Mouse (Mus musculus) lung, adult 2 months (tissue): Measurements from ENCODE around the gene Rsf1. TPM values are rescaled to one million over a fixed set of nuclear protein-coding genes. Genes with fewer than 3 reads are reported as not detected.

ENCODE experiments used
- DNase-seq: peaks from one replicate; pipeline ENCODE4 v3.0.0; 2022
- H3K4me1 ChIP-seq: fragments of 200-500 bp; 2 replicates; pipeline ENCODE4 v1.6.1; 2011; ENCODE audit warnings: low read length; ENCODE audit not compliant: control insufficient read depth, insufficient read depth
- H3K4me3 ChIP-seq: fragments of 200-500 bp; replicated peaks from 2 replicates; pipeline ENCODE3; 2011; ENCODE audit warnings: low read depth, mild to moderate bottlenecking, control low read depth, low read length; ENCODE audit errors: extremely low read depth
- CTCF ChIP-seq: fragments of 200-500 bp; IDR thresholded peaks from 2 replicates; pipeline ENCODE4 v1.5.1; 2011; ENCODE audit warnings: mild to moderate bottlenecking, low read length, control low read depth; ENCODE audit not compliant: insufficient read depth
- POLR2A ChIP-seq: fragments of 200-500 bp; IDR thresholded peaks from 2 replicates; pipeline ENCODE4 v1.6.1; 2011; ENCODE audit warnings: low read depth, mild to moderate bottlenecking, control low read depth, low read length, borderline replicate concordance; ENCODE audit errors: extremely low read depth
- WGBS: fragments of 180-500 bp; shearing (Covaris S2); methylation state at CpG from one replicate; pipeline ENCODE4 v1.1.7; 2018; 5-methylcytosine and 5-hydroxymethylcytosine counted together
- polyA plus RNA-seq: library from polyadenylated mRNA; depleted of rRNA; stranded (reverse); fragments of >200 nt; gene quantifications from 2 replicates; pipeline ENCODE4 v1.2.3, GENCODE M21; 2012

Rsf1 gene
- polyA plus RNA-seq, 1 experiment: 3.2 TPM

- DNase-seq: no peak
- Histone ChIP-seq H3K4me1 (no peaks in the 10 kb centered on the region), H3K4me3 (no peak overlapping the region)
- WGBS: 12% methylated on average over 1 of the region's 1 CpGs
- no peak for TF ChIP-seq POLR2A
- TF ChIP-seq CTCF: peak; percentile 31; the same call in 1 of the 2 replicates
These were observed 99.5 kb downstream of the Rsf1 start for GRCm38 (mm10) chr7:97679239-97679638.

GRCm38 (mm10) chr7:97687831-97688230, 108.1 kb downstream of the Rsf1 start:
- 41% methylated on average over 2 of the region's 2 CpGs for WGBS
- no peak overlapping the region for H3K4me3 ChIP-seq
- TF ChIP-seq CTCF (no peak), POLR2A (no peak)
- H3K4me1 ChIP-seq: peaks cover 5% of the 10 kb centered on the region
- no peak for DNase-seq

GRCm38 (mm10) chr7:97695441-97695840, 115.8 kb downstream of the Rsf1 start:
- TF ChIP-seq POLR2A: no peak
- TF ChIP-seq CTCF: no peak
- peaks cover 3% of the 10 kb centered on the region; the same call in 1 of the 2 replicates for H3K4me1 ChIP-seq
- no peak overlapping the region for H3K4me3 ChIP-seq
- 94% methylated on average over 1 of the region's 1 CpGs for WGBS
- no peak for DNase-seq

- no peak for DNase-seq
These were observed 116.4 kb downstream of the Rsf1 start for GRCm38 (mm10) chr7:97696133-97696505.

GRCm38 (mm10) chr7:97696506-97697254, 117.0 kb downstream of the Rsf1 start, which contains the start of gene Clns1a:
Clns1a (plus strand) TSS chr7:97696634.
- WGBS: under 1% methylated on average over 63 of the region's 63 CpGs
- TF ChIP-seq POLR2A (peak; percentile 86; the same call in 1 of the 2 replicates), CTCF (no peak)
- DNase-seq: peak; percentile 88
- peak within 1 kb of the TSS; percentile 81 for H3K4me3 ChIP-seq
- H3K4me1 ChIP-seq: peaks cover 3% of the 10 kb centered on the region; the same call in 1 of the 2 replicates

More at GRCm38 (mm10) chr7:97696133-97696505, 116.4 kb downstream of the Rsf1 start:
- H3K4me3 ChIP-seq: peak overlapping the region; percentile 81
- H3K4me1 ChIP-seq: peaks cover 3% of the 10 kb centered on the region; the same call in 1 of the 2 replicates
- TF ChIP-seq POLR2A (no peak), CTCF (no peak)
- 34% methylated on average over 19 of the region's 19 CpGs for WGBS

- H3K4me1 ChIP-seq: peaks cover 3% of the 10 kb centered on the region; the same call in 1 of the 2 replicates
- WGBS: 84% methylated on average over 4 of the region's 4 CpGs
- TF ChIP-seq CTCF (no peak), POLR2A (no peak)
- no peak overlapping the region for H3K4me3 ChIP-seq
- DNase-seq: no peak
These were observed 120.5 kb downstream of the Rsf1 start for GRCm38 (mm10) chr7:97700173-97700572.

GRCm38 (mm10) chr7:97701106-97701505, 121.4 kb downstream of the Rsf1 start:
- 72% methylated on average over 6 of the region's 6 CpGs for WGBS
- Histone ChIP-seq H3K4me1 (peaks cover under 1% of the 10 kb centered on the region; the same call in 1 of the 2 replicates), H3K4me3 (no peak overlapping the region)
- no peak for DNase-seq
- TF ChIP-seq POLR2A (no peak), CTCF (no peak)

GRCm38 (mm10) chr7:97707123-97707522, 127.4 kb downstream of the Rsf1 start:
- 58% methylated on average over 4 of the region's 4 CpGs for WGBS
- no peak for DNase-seq
- TF ChIP-seq POLR2A (no peak), CTCF (no peak)

GRCm38 (mm10) chr7:97707809-97708208, 128.1 kb downstream of the Rsf1 start:
- H3K4me1 ChIP-seq: no peaks in the 10 kb centered on the region; the same call in 1 of the 2 replicates
- H3K4me3 ChIP-seq: no peak overlapping the region
- TF ChIP-seq CTCF: no peak
- TF ChIP-seq POLR2A: no peak
- WGBS: 80% methylated on average over 5 of the region's 5 CpGs
- DNase-seq: no peak

More at GRCm38 (mm10) chr7:97707123-97707522, 127.4 kb downstream of the Rsf1 start:
- no peaks in the 10 kb centered on the region; the same call in 1 of the 2 replicates for H3K4me1 ChIP-seq
- H3K4me3 ChIP-seq: no peak overlapping the region

GRCm38 (mm10) chr7:97709204-97709603, 129.5 kb downstream of the Rsf1 start:
- no peak overlapping the region for H3K4me3 ChIP-seq
- 71% methylated on average over 3 of the region's 3 CpGs for WGBS
- TF ChIP-seq POLR2A: no peak
- no peak for TF ChIP-seq CTCF
- no peaks in the 10 kb centered on the region; the same call in 1 of the 2 replicates for H3K4me1 ChIP-seq
- DNase-seq: no peak
